Mouse (Mus musculus) CH12.LX (cell line): ENCODE data around the gene Mad1l1.

Experiments
- GABPA ChIP-seq: IDR thresholded peaks from 2 replicates; pipeline ENCODE4 v1.6.1; 2012; ENCODE audit warnings: low read depth, low read length, improper control_type of control experiment, inconsistent platforms; ENCODE audit not compliant: insufficient replicate concordance
- POLR2A ChIP-seq: IDR thresholded peaks from 2 replicates; pipeline ENCODE4 v1.6.1; 2011; ENCODE audit warnings: low read depth, mild to moderate bottlenecking, improper control_type of control experiment, low read length

DNA sequence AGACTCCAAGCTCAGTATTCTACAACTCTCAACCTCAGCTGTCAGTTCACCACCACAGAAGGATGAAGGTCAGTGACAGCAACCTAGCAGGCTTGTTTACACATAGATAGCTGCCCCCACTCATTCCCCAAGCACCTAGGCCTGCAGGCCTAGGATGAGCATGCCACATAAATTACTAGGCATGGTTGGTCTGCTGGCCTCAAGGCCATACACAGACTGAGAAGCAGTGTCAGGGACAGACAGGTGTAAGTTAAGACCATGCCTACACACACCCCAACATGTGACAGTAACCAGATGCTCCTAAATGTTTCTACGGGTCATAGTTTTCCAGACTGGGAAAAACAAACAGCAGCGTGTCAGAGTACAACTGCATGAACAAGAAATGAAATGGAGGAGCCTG, 48.1 kb upstream of the Mad1l1 start:
- no peak for TF ChIP-seq GABPA
- TF ChIP-seq POLR2A, result no peak
